Mouse (Mus musculus): Measurements from ENCODE around the gene Mknk2. TPM values are rescaled to one million over a fixed set of nuclear protein-coding genes. Genes with fewer than 3 reads are reported as not detected.

Gene Mknk2
- 59.3 and 64.4 TPM in 2 replicates for polyA plus RNA-seq (2012; rRNA removed)

DNA sequence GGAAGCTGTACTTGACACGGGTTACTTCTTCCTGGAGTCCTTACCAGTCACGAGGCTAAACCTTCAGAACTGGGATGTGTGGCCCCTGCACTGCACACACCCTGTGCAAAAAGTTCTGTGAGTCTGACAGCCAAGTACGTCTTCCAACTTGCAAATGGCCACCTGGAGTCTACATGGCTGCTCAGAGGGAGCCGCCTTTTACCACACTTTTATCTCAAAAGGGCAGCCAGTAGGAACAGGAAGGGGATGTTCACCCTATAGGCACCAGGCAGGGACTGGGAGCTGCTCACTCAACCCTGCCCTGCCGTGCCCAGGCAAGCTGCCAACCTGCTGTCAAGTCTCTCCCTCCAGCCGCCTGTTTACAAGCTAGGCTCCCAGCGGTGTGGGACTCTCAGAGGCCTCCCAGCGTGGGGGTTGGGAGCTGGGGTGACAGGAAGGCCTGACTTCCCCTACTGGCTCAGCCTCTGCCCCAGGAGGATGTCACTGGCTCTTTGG is at the start of gene Mknk2:
Gene Mknk2, minus strand, starts transcription at position 171 of the 495 bp plus-strand sequence.
- DNase-seq = peak; percentile 88 to 90
- Histone ChIP-seq H3K27ac (ENCODE audit: insufficient read depth, low read length) (peak within 1 kb of the TSS; percentile 95), H3K27me3 (ENCODE audit: control insufficient read depth, insufficient read depth, low read length) (no peaks in the 10 kb centered on the region), H3K4me1 (ENCODE audit: control insufficient read depth, insufficient read depth, low read length) (peaks cover 42% of the 10 kb centered on the region), H3K4me3 (replicated peaks; ENCODE audit: insufficient read depth, low read depth, low read length) (peak within 1 kb of the TSS; percentile 65)
- no peak for TF ChIP-seq CTCF (IDR thresholded peaks at IDR 0.05; ENCODE audit: borderline replicate concordance, insufficient read depth, low read depth, low read length)
- no peak for TF ChIP-seq POLR2A (IDR thresholded peaks at IDR 0.05; ENCODE audit: borderline replicate concordance, insufficient read depth, low read length)
- 1% methylated on average over 8 of the region's 8 CpGs for WGBS

DNA sequence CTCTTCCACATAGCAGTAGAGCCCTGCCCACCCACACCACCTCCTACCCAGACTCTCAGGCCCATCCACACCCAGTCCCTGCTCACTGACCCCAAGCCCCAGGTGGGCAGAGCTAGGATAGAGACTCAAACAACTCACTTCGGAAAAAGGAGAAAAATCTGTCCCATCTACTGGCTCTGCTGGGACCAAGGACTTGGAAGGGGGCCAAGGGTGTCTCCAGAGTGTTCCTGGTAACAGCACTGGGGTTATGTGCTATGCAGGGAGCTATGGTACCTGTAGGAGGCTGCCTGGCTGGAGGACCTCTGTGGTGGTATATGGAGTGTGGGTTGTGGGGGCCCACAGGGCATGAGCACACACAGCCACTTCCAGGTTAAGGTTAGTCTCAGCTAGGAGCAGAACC is 39.4 kb upstream of the Mknk2 start:
- Histone ChIP-seq H3K4me1 (ENCODE audit: control insufficient read depth, insufficient read depth, low read length) (no peaks in the 10 kb centered on the region), H3K4me3 (replicated peaks; ENCODE audit: insufficient read depth, low read depth, low read length) (no peak overlapping the region), H3K27me3 (ENCODE audit: control insufficient read depth, insufficient read depth, low read length) (no peaks in the 10 kb centered on the region), H3K27ac (ENCODE audit: insufficient read depth, low read length) (no peak overlapping the region)
- TF ChIP-seq CTCF (IDR thresholded peaks at IDR 0.05; ENCODE audit: borderline replicate concordance, insufficient read depth, low read depth, low read length) = no peak
- WGBS = 37% methylated on average over 1 of the region's 1 CpGs
- no peak for DNase-seq

DNA sequence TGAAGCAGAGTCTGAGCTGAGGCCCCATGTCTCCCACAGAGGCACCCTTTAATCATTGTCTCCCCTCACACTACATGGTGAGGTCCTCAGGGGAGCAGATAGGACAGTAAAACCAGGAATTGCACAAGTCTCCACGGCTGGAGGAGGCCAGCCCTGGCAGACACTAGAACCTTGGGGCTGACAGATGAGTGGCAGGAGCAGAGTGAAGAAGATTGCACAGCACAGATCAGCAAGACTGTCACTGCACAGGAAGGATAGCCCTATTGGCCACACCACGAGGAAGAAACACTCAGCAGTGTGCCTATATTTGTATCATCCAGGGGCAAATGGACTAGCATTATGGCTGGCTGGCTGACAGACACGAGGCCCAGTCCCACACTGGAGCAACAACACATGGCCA is 32.9 kb upstream of the Mknk2 start:
- H3K27me3 ChIP-seq (ENCODE audit: control insufficient read depth, insufficient read depth, low read length) = no peaks in the 10 kb centered on the region
- H3K4me1 ChIP-seq (ENCODE audit: control insufficient read depth, insufficient read depth, low read length) = peaks cover 3% of the 10 kb centered on the region
- no peak for DNase-seq
- no peak overlapping the region for H3K4me3 ChIP-seq (replicated peaks; ENCODE audit: insufficient read depth, low read depth, low read length)
- WGBS = 59% methylated on average over 3 of the region's 3 CpGs
- TF ChIP-seq CTCF (IDR thresholded peaks at IDR 0.05; ENCODE audit: borderline replicate concordance, insufficient read depth, low read depth, low read length) (no peak), POLR2A (IDR thresholded peaks at IDR 0.05; ENCODE audit: borderline replicate concordance, insufficient read depth, low read length) (no peak)
- no peak overlapping the region for H3K27ac ChIP-seq (ENCODE audit: insufficient read depth, low read length)

- no peak for DNase-seq
- WGBS = 36% methylated on average over 3 of the region's 3 CpGs
- TF ChIP-seq POLR2A (IDR thresholded peaks at IDR 0.05; ENCODE audit: borderline replicate concordance, insufficient read depth, low read length) (no peak), CTCF (IDR thresholded peaks at IDR 0.05; ENCODE audit: borderline replicate concordance, insufficient read depth, low read depth, low read length) (no peak)
- Histone ChIP-seq H3K4me3 (replicated peaks; ENCODE audit: insufficient read depth, low read depth, low read length) (no peak overlapping the region), H3K27me3 (ENCODE audit: control insufficient read depth, insufficient read depth, low read length) (no peaks in the 10 kb centered on the region), H3K27ac (ENCODE audit: insufficient read depth, low read length) (no peak overlapping the region), H3K4me1 (ENCODE audit: control insufficient read depth, insufficient read depth, low read length) (peaks cover 25% of the 10 kb centered on the region)
These were observed 27.6 kb upstream of the Mknk2 start for GRCm38 (mm10) chr10:80705479-80705878.

DNA sequence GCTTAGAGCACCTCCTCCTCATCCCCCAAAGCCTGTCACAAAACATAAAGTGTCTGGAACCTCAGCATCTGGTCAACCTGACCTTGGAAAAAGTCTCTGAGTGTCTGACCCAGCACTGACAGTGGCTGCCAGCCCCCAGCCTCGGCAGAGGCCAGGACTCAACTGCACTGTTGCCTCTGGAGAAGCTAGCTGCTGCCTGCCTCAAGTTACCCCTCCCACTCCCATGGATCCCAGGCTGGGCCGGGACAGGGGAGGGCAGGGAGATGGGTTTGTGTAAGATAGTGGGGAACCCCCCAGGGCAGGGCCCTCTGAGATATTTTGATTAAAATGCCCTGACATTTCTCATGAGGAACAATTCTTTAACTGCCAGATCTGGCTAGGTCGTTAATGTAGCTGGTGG is 27.1 kb upstream of the Mknk2 start:
- H3K27ac ChIP-seq (ENCODE audit: insufficient read depth, low read length) = no peak overlapping the region

DNA sequence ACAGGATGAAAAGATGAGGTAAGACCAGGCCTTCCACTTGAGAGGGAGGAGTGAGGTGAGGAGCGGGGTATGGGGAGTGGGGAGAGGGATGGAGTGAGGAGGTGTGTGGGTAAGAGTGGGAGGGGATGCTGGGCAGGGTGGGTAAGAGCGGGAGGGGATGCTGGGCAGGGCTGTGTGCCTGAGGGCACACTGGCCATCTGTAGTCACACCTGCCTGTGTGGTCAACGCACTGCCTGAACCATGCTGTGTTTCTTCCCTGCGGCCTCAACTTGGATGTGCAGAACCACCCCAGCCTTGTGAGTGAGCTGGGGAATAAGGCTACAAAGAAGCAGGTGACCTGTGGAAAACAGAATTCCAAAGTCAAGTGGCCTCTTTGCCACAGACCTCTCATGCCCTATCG is 26.5 kb upstream of the Mknk2 start:
- DNase-seq = peak in 1 of 2 experiments; percentile 40
- Histone ChIP-seq H3K27me3 (ENCODE audit: control insufficient read depth, insufficient read depth, low read length) (no peaks in the 10 kb centered on the region), H3K27ac (ENCODE audit: insufficient read depth, low read length) (no peak overlapping the region), H3K4me1 (ENCODE audit: control insufficient read depth, insufficient read depth, low read length) (peaks cover 25% of the 10 kb centered on the region), H3K4me3 (replicated peaks; ENCODE audit: insufficient read depth, low read depth, low read length) (no peak overlapping the region)
- TF ChIP-seq POLR2A (IDR thresholded peaks at IDR 0.05; ENCODE audit: borderline replicate concordance, insufficient read depth, low read length) = no peak
- 40% methylated on average over 5 of the region's 5 CpGs for WGBS

More for the DNA sequence above, 27.1 kb upstream of the Mknk2 start:
- TF ChIP-seq POLR2A (IDR thresholded peaks at IDR 0.05; ENCODE audit: borderline replicate concordance, insufficient read depth, low read length) (no peak), CTCF (IDR thresholded peaks at IDR 0.05; ENCODE audit: borderline replicate concordance, insufficient read depth, low read depth, low read length) (no peak)
- Histone ChIP-seq H3K4me1 (ENCODE audit: control insufficient read depth, insufficient read depth, low read length) (peaks cover 25% of the 10 kb centered on the region), H3K4me3 (replicated peaks; ENCODE audit: insufficient read depth, low read depth, low read length) (no peak overlapping the region), H3K27me3 (ENCODE audit: control insufficient read depth, insufficient read depth, low read length) (no peaks in the 10 kb centered on the region)
- 52% methylated on average over 3 of the region's 3 CpGs for WGBS
- DNase-seq = no peak

GRCm38 (mm10) chr10:80703643-80704042 is 25.7 kb upstream of the Mknk2 start:
- H3K27ac ChIP-seq (ENCODE audit: insufficient read depth, low read length) = peak overlapping the region; percentile 32
- peak in 1 of 2 experiments; percentile 37 for DNase-seq
- H3K4me3 ChIP-seq (replicated peaks; ENCODE audit: insufficient read depth, low read depth, low read length) = peak overlapping the region; percentile 68
- TF ChIP-seq POLR2A (IDR thresholded peaks at IDR 0.05; ENCODE audit: borderline replicate concordance, insufficient read depth, low read length) (no peak), CTCF (IDR thresholded peaks at IDR 0.05; ENCODE audit: borderline replicate concordance, insufficient read depth, low read depth, low read length) (no peak)
- H3K4me1 ChIP-seq (ENCODE audit: control insufficient read depth, insufficient read depth, low read length) = peaks cover 25% of the 10 kb centered on the region
- WGBS = 71% methylated on average over 5 of the region's 5 CpGs
- no peaks in the 10 kb centered on the region for H3K27me3 ChIP-seq (ENCODE audit: control insufficient read depth, insufficient read depth, low read length)

DNA sequence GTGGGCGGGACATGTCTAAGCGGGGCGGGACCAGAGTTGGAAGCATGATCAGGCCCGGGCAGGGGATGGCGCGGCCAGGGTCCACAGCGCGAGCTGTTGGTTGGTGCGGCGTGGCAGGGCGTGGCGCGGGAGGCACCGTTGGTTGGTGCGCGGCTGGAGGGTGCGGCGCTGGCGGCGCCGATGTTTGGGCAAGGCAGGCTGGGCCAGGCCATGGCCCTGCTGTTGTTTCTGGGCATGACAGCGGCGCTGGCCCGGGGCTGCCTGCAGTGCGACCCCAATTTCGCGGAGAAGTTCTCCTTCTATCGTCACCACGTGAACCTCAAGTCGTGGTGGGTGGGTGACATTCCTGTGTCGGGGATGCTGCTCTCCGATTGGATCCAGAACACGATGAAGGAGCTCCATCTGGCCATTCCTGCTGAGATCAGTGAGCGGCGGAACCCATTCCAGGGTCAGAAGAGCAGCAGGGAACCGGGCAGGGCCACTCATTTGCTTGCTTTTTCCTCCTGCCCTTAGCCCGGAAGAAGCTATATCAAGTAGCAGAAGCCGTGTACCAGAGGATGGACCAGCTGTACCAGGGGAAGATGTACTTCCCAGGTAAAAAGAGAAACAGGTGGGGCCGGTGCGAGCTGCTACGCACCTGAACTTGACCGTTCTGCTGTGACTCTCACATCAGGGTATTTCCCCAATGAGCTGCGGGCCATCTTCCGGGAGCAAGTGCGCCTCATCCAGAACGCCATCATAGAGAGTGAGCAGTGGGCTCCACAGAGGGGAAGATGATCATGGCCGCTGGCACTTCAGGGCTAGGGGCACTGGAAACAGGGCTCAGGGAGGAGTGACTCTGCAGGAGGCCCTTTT is 24.9 kb upstream of the Mknk2 start:
- peak overlapping the region; percentile 32 for H3K27ac ChIP-seq (ENCODE audit: insufficient read depth, low read length)
- DNase-seq = peak; percentile 95 to 96
- H3K4me1 ChIP-seq (ENCODE audit: control insufficient read depth, insufficient read depth, low read length) = peaks cover 28% of the 10 kb centered on the region
- under 1% methylated on average over 47 of the region's 47 CpGs for WGBS
- no peaks in the 10 kb centered on the region for H3K27me3 ChIP-seq (ENCODE audit: control insufficient read depth, insufficient read depth, low read length)
- TF ChIP-seq CTCF (IDR thresholded peaks at IDR 0.05; ENCODE audit: borderline replicate concordance, insufficient read depth, low read depth, low read length) = no peak
- peak; percentile 62; the same call in 1 of the 2 replicates for TF ChIP-seq POLR2A (IDR thresholded peaks at IDR 0.05; ENCODE audit: borderline replicate concordance, insufficient read depth, low read length)
- peak overlapping the region; percentile 68 for H3K4me3 ChIP-seq (replicated peaks; ENCODE audit: insufficient read depth, low read depth, low read length)

Data from cerebellum, adult 2 months (tissue).